Mouse (Mus musculus): Measurements from ENCODE around the gene Samd4. TPM values are rescaled to one million over a fixed set of nuclear protein-coding genes. Genes with fewer than 3 reads are reported as not detected.

Gene Samd4
- polyA plus RNA-seq, 1 experiment from 2014 or later, result 14.8 TPM

DNA sequence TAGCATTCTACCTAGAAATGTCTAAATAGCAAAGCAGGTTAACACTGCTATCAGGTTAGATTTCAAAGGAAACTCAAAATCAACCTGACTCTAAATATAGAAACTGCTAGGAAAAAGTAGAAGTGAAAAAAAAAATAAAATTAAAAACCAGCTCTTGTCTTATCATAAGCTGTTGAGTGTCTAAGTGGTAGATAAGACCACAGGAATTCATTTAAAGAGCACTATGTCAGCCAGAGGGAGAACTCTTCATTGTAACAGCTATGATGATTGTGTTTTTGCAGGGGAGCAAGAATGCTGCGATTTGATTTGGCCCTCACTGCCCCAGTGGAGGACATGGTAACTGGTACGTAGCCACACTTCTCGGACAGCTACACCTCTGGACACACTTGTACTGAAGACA, 271.6 kb downstream of the Samd4 start:
- H3K9me3 ChIP-seq, result no peaks in the 10 kb centered on the region
- whole genome bisulfite sequencing, result 87% methylated on average over 3 of the region's 3 CpGs
- H3K4me1 ChIP-seq, result no peaks in the 10 kb centered on the region
- no peak overlapping the region for H3K27ac ChIP-seq
- no peak for ATAC-seq (ENCODE audit: low FRiP score, low read depth)
- H3K36me3 ChIP-seq, result no peaks in the 10 kb centered on the region
- no peak overlapping the region for H3K4me3 ChIP-seq
- H3K27me3 ChIP-seq, result no peaks in the 10 kb centered on the region
- no peak overlapping the region for H3K4me2 ChIP-seq (replicated peaks)
- H3K9ac ChIP-seq, result no peak overlapping the region

Small RNA genes within 50 kb of the gene (microRNA-seq; reads per million reads assigned to microRNA genes)
- 17.8 reads per million, percentile 34 among the genes with 10 or more reads in this experiment for gene Mir378c

Other genes with a start within 250 kb of the Samd4 start
- 43.6 and 48.5 TPM in 2 replicates for gene Cdkn3, start 122.3 kb upstream of the Samd4 start, polyA plus RNA-seq (2015; fragmentation: Nextera tagmentation; extraction: Ambion mirVana)
- gene Cnih1, start 94.4 kb upstream of the Samd4 start, polyA plus RNA-seq (2015; fragmentation: Nextera tagmentation; extraction: Ambion mirVana), result 200 and 201 TPM in 2 replicates
- 76.4 and 82.7 TPM in 2 replicates for gene Gmfb, start 60.6 kb upstream of the Samd4 start, polyA plus RNA-seq (2015; fragmentation: Nextera tagmentation; extraction: Ambion mirVana)
- 25.1 and 30.2 TPM in 2 replicates for gene Cgrrf1, start 50.7 kb upstream of the Samd4 start, polyA plus RNA-seq (2015; fragmentation: Nextera tagmentation; extraction: Ambion mirVana)